Mouse (Mus musculus) neural tube, embryonic 10.5 days (tissue): ENCODE results near the gene Mrc2.
A peak's percentile ranks its signal among the peaks of the same experiment; 100 is the strongest.

ENCODE experiments used
- DNase-seq: peaks from one replicate; pipeline ENCODE4 v3.0.0-alpha.2; 2017; ENCODE audit warnings: low spot score; ENCODE audit errors: extremely low spot score

Mrc2 gene

GRCm38 (mm10) chr11:105349780-105350324 is 57.4 kb downstream of the Mrc2 start:
- DNase-seq: no peak

- DNase-seq: no peak
These were observed 58.2 kb downstream of the Mrc2 start for GRCm38 (mm10) chr11:105350643-105351042.

GRCm38 (mm10) chr11:105352152-105352551 is 59.7 kb downstream of the Mrc2 start:
- no peak for DNase-seq

GRCm38 (mm10) chr11:105352954-105353890 is 60.8 kb downstream of the Mrc2 start:
- DNase-seq: no peak

GRCm38 (mm10) chr11:105353891-105354280 is 61.4 kb downstream of the Mrc2 start:
- DNase-seq: no peak

- no peak for DNase-seq
These were observed 63.9 kb downstream of the Mrc2 start for GRCm38 (mm10) chr11:105356301-105356700.

GRCm38 (mm10) chr11:105362041-105362765 is 69.8 kb downstream of the Mrc2 start:
- no peak for DNase-seq

GRCm38 (mm10) chr11:105362946-105363597 is 70.6 kb downstream of the Mrc2 start:
- DNase-seq: peak; percentile 85

GRCm38 (mm10) chr11:105363598-105364385 is 71.3 kb downstream of the Mrc2 start:
- DNase-seq: no peak

GRCm38 (mm10) chr11:105364386-105365065 is 72.1 kb downstream of the Mrc2 start:
- no peak for DNase-seq

GRCm38 (mm10) chr11:105365611-105366010 is 73.2 kb downstream of the Mrc2 start:
- no peak for DNase-seq

- DNase-seq: no peak
These were observed 73.6 kb downstream of the Mrc2 start for GRCm38 (mm10) chr11:105366051-105366450.

- no peak for DNase-seq
These were observed 74.7 kb downstream of the Mrc2 start for GRCm38 (mm10) chr11:105367163-105367562.

- no peak for DNase-seq
These were observed 76.4 kb downstream of the Mrc2 start for GRCm38 (mm10) chr11:105368833-105369232.

GRCm38 (mm10) chr11:105369526-105370386 is 77.3 kb downstream of the Mrc2 start:
- no peak for DNase-seq

- no peak for DNase-seq
These were observed 79.4 kb downstream of the Mrc2 start for GRCm38 (mm10) chr11:105371818-105372217.

- no peak for DNase-seq
These were observed 81.4 kb downstream of the Mrc2 start for GRCm38 (mm10) chr11:105373881-105374280.

GRCm38 (mm10) chr11:105374526-105375175 is 82.2 kb downstream of the Mrc2 start:
- no peak for DNase-seq

- no peak for DNase-seq
These were observed 83.4 kb downstream of the Mrc2 start for GRCm38 (mm10) chr11:105375821-105376235.
